Mouse (Mus musculus) forebrain, embryonic 12.5 days (tissue): ENCODE measurements around the gene Gm21992. TPM values are rescaled to one million over a fixed set of nuclear protein-coding genes. Genes with fewer than 3 reads are reported as not detected.
A peak's percentile ranks its signal among the peaks of the same experiment; 100 is the strongest.

Source experiments
- ATAC-seq: fragments of 200-750 bp; cut with Nextera tagmentation; 2 replicates; pipeline ENCODE4 v1.8.0; 2017; ENCODE audit warnings: moderate TSS enrichment; ENCODE audit not compliant: low FRiP score
- H3K27ac ChIP-seq: fragments of 300-500 bp; sonication (generic); 2 replicates; pipeline ENCODE4 v1.5.1; 2016; ENCODE audit warnings: mild to moderate bottlenecking
- H3K27me3 ChIP-seq: fragments of 300-500 bp; sonication (generic); 2 replicates; pipeline ENCODE4 v1.6.1; 2016; ENCODE audit warnings: mild to moderate bottlenecking
- H3K36me3 ChIP-seq: fragments of 300-500 bp; sonication (generic); replicated peaks from 2 replicates; pipeline ENCODE4 v1.6.1; 2016; ENCODE audit warnings: mild to moderate bottlenecking
- H3K4me1 ChIP-seq: fragments of 300-500 bp; sonication (generic); 2 replicates; pipeline ENCODE4 v1.6.1; 2016
- H3K4me2 ChIP-seq: fragments of 300-500 bp; sonication (generic); 2 replicates; pipeline ENCODE4 v1.6.1; 2016; ENCODE audit warnings: mild to moderate bottlenecking, moderate library complexity
- H3K4me3 ChIP-seq: fragments of 300-500 bp; sonication (generic); replicated peaks from 2 replicates; pipeline ENCODE4 v1.5.1; 2016; ENCODE audit warnings: mild to moderate bottlenecking
- H3K9ac ChIP-seq: fragments of 300-500 bp; sonication (generic); 2 replicates; pipeline ENCODE4 v1.6.1; 2016; ENCODE audit warnings: mild to moderate bottlenecking
- H3K9me3 ChIP-seq: fragments of 300-500 bp; sonication (generic); 2 replicates; pipeline ENCODE4 v1.6.1; 2016
- WGBS: fragments of 180-500 bp; shearing (Covaris S2); methylation state at CpG from one replicate; pipeline ENCODE4 v1.1.7; 2016; 5-methylcytosine and 5-hydroxymethylcytosine counted together
- polyA plus RNA-seq: library from polyadenylated mRNA; unstranded; fragments of >200 nt; fragmentation: Nextera tagmentation; extraction: Ambion mirVana; gene quantifications from 2 replicates; pipeline ENCODE4 v1.2.1, GENCODE M21; 2016

Gm21992 gene
- polyA plus RNA-seq: 39.0 and 42.9 TPM in 2 replicates

- WGBS: under 1% methylated on average over 83 of the region's 83 CpGs
- H3K4me2 ChIP-seq: peak within 1 kb of the TSS; percentile 90
- H3K27me3 ChIP-seq: no peaks in the 10 kb centered on the region
- H3K36me3 ChIP-seq: peaks cover 2% of the 10 kb centered on the region
- peak within 1 kb of the TSS; percentile 95 for H3K27ac ChIP-seq
- H3K4me1 ChIP-seq: peaks cover 26% of the 10 kb centered on the region
- peak within 1 kb of the TSS; percentile 70 for H3K9ac ChIP-seq
- peak; percentile 98 for ATAC-seq
- peak within 1 kb of the TSS; percentile 82 for H3K4me3 ChIP-seq
- peaks cover 2% of the 10 kb centered on the region; the same call in 1 of the 2 replicates for H3K9me3 ChIP-seq
These were observed at the start of gene Gm21992, which contains the start of gene Rbm14 for GRCm38 (mm10) chr19:4811063-4811908. Gene Gm21992 (minus strand): TSS chr19:4811612. Gene Rbm14 (minus strand): TSS chr19:4811634.

DNA sequence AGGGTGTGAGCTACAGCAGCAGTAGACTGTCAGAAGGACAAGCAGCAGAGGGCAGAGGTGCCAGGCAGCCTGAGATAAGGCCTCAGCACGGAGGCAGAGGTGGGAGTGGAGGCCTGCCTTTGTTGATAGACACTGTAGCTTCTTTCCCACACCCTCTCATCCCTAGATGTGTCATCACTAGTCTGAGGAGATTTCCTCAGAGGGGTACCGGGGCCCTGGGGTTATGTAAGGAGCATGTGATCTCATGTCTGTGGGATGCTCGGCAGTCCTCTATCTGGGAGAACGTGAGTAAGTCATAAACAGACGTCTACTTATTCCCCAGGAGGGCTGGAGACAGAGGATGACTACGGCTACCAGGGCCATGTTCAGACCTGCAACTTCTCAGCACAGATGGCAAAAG is 47.7 kb upstream of the Gm21992 start:
- Histone ChIP-seq H3K36me3 (no peaks in the 10 kb centered on the region; the same call in 1 of the 2 replicates), H3K9ac (no peak overlapping the region), H3K4me1 (peaks cover 15% of the 10 kb centered on the region), H3K9me3 (no peaks in the 10 kb centered on the region), H3K27ac (no peak overlapping the region), H3K4me3 (no peak overlapping the region), H3K27me3 (peaks cover 15% of the 10 kb centered on the region), H3K4me2 (no peak overlapping the region)
- 77% methylated on average over 6 of the region's 6 CpGs for WGBS
- no peak for ATAC-seq

- H3K9me3 ChIP-seq: no peaks in the 10 kb centered on the region
- H3K27me3 ChIP-seq: peaks cover 12% of the 10 kb centered on the region; the same call in 1 of the 2 replicates
- no peaks in the 10 kb centered on the region; the same call in 1 of the 2 replicates for H3K36me3 ChIP-seq
- peaks cover 15% of the 10 kb centered on the region for H3K4me1 ChIP-seq
- no peak overlapping the region for H3K4me3 ChIP-seq
- 48% methylated on average over 4 of the region's 4 CpGs for WGBS
- no peak overlapping the region for H3K9ac ChIP-seq
- no peak for ATAC-seq
- peak overlapping the region; percentile 99 for H3K4me2 ChIP-seq
- no peak overlapping the region for H3K27ac ChIP-seq
These were observed 44.5 kb upstream of the Gm21992 start for GRCm38 (mm10) chr19:4855951-4856350.

DNA sequence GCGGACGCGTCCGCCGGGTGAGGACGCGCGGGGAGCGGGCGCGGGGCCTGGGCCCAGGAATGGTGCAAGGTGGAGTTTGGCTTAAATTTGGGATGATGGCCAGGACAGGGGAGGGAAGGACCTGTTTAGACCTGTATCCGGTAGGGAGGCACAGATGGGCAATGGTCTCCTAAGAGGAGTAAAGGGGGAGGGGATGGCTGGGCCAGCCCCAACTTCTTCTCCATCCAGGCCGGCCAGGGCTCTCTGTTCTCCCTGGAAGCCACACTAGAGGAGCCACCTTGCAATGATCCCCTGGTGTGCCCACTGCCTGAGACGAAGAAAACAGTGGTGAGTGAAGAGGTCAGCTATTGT is 44.0 kb upstream of the Gm21992 start:
- H3K36me3 ChIP-seq: no peaks in the 10 kb centered on the region; the same call in 1 of the 2 replicates
- no peaks in the 10 kb centered on the region for H3K9me3 ChIP-seq
- WGBS: 1% methylated on average over 14 of the region's 14 CpGs
- H3K9ac ChIP-seq: peak overlapping the region; percentile 65
- H3K4me3 ChIP-seq: peak overlapping the region; percentile 59
- H3K4me1 ChIP-seq: peaks cover 15% of the 10 kb centered on the region
- ATAC-seq: no peak; the same call in 1 of the 2 replicates
- H3K4me2 ChIP-seq: peak overlapping the region; percentile 99
- peaks cover 12% of the 10 kb centered on the region; the same call in 1 of the 2 replicates for H3K27me3 ChIP-seq
- peak overlapping the region; percentile 51; the same call in 1 of the 2 replicates for H3K27ac ChIP-seq

DNA sequence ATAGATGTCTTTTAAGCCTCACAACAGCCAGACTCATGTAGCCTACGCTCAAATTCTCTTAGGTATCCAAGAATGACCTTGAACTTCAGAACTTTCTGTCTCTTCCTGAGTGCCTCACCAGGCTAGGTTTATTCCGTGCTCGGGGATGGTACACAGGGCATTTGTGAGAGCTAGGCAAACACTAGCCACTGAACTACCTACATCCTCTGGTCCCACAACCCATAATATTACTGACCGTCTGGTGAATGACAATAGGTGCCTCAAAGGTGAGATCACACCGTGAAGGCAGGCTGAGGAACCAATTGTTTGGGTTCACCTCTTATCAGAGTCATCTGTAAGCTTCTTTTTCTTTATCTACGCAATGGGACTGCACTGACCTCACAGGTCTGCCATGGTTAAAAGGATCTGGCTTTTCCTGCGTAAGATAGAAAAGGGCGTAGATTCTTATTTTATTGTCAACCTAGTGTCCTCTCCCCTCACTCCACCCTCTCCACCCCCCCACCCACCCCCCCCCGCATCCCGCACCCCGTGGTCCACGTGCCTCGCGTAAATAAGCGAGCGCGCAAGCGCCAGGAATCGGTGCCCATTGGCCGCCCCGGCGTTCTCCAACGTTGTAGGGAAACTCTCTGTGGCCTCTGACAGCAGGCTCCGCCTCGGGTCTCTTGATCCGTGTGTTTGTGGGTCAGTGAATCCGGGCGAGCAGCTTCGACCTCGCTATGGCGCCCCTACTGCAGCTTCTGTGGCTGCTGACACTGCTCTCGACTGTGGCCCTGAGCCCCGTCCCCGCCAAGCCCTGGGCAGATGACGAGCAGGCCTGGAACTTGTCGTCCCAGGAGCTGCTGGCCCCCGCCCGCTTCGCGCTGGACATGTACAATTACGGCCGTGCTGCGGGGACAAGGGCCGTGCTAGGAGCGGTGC is 43.4 kb upstream of the Gm21992 start, which contains the start of gene Ctsf:
TSS of gene Ctsf (plus strand) at position 579 of the 918 bp plus-strand sequence.
- Histone ChIP-seq H3K4me2 (peak within 1 kb of the TSS; percentile 99), H3K36me3 (no peaks in the 10 kb centered on the region), H3K4me1 (peaks cover 15% of the 10 kb centered on the region), H3K9ac (peak within 1 kb of the TSS; percentile 65), H3K9me3 (no peaks in the 10 kb centered on the region), H3K4me3 (peak within 1 kb of the TSS; percentile 59), H3K27ac (peak within 1 kb of the TSS; percentile 51; the same call in 1 of the 2 replicates), H3K27me3 (peaks cover 12% of the 10 kb centered on the region; the same call in 1 of the 2 replicates)
- 4% methylated on average over 45 of the region's 45 CpGs for whole genome bisulfite sequencing
- ATAC-seq: peak; percentile 89

GRCm38 (mm10) chr19:4850281-4850680 is 38.9 kb upstream of the Gm21992 start:
- Histone ChIP-seq H3K9me3 (no peaks in the 10 kb centered on the region), H3K27ac (no peak overlapping the region), H3K4me2 (no peak overlapping the region), H3K4me3 (no peak overlapping the region), H3K36me3 (no peaks in the 10 kb centered on the region), H3K27me3 (no peaks in the 10 kb centered on the region; the same call in 1 of the 2 replicates), H3K9ac (no peak overlapping the region), H3K4me1 (peaks cover 7% of the 10 kb centered on the region)
- ATAC-seq: no peak
- WGBS: 41% methylated on average over 5 of the region's 5 CpGs

GRCm38 (mm10) chr19:4849800-4850199 is 38.4 kb upstream of the Gm21992 start:
- no peaks in the 10 kb centered on the region; the same call in 1 of the 2 replicates for H3K27me3 ChIP-seq
- no peaks in the 10 kb centered on the region for H3K36me3 ChIP-seq
- H3K9me3 ChIP-seq: no peaks in the 10 kb centered on the region
- H3K27ac ChIP-seq: no peak overlapping the region
- H3K4me1 ChIP-seq: peaks cover 5% of the 10 kb centered on the region; the same call in 1 of the 2 replicates
- WGBS: 60% methylated on average over 4 of the region's 4 CpGs
- no peak overlapping the region for H3K4me3 ChIP-seq
- H3K4me2 ChIP-seq: no peak overlapping the region
- ATAC-seq: no peak
- H3K9ac ChIP-seq: no peak overlapping the region

DNA sequence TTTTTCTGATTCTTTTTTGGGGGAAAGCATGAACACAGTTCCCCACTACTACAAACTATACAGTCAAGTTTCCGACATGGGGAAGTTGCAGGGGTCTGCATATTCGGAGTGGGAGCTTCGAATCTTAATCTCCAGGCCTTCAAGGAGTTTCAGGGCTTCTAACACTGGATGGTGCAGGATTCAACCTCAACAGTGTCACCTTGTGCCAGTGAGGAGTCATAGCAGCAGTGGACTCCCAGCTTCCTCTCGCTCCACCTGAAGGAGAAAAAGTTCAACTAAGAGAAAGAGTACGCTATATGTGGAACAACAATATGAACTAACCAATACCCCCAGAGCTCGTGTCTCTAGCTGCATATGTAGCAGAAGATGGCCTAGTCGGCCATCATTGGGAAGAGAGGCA is 36.1 kb upstream of the Gm21992 start:
- Histone ChIP-seq H3K9me3 (no peaks in the 10 kb centered on the region), H3K4me2 (no peak overlapping the region), H3K36me3 (no peaks in the 10 kb centered on the region), H3K9ac (no peak overlapping the region), H3K4me3 (no peak overlapping the region), H3K4me1 (no peaks in the 10 kb centered on the region), H3K27ac (no peak overlapping the region), H3K27me3 (peaks cover 7% of the 10 kb centered on the region)
- 42% methylated on average over 7 of the region's 7 CpGs for WGBS
- ATAC-seq: no peak

GRCm38 (mm10) chr19:4845846-4846245 is 34.4 kb upstream of the Gm21992 start:
- H3K9ac ChIP-seq: no peak overlapping the region
- H3K4me1 ChIP-seq: no peaks in the 10 kb centered on the region
- H3K36me3 ChIP-seq: no peaks in the 10 kb centered on the region
- H3K9me3 ChIP-seq: no peaks in the 10 kb centered on the region
- 81% methylated on average over 2 of the region's 2 CpGs for WGBS
- H3K4me2 ChIP-seq: no peak overlapping the region
- peaks cover 23% of the 10 kb centered on the region for H3K27me3 ChIP-seq
- no peak overlapping the region for H3K4me3 ChIP-seq
- no peak for ATAC-seq
- H3K27ac ChIP-seq: no peak overlapping the region

DNA sequence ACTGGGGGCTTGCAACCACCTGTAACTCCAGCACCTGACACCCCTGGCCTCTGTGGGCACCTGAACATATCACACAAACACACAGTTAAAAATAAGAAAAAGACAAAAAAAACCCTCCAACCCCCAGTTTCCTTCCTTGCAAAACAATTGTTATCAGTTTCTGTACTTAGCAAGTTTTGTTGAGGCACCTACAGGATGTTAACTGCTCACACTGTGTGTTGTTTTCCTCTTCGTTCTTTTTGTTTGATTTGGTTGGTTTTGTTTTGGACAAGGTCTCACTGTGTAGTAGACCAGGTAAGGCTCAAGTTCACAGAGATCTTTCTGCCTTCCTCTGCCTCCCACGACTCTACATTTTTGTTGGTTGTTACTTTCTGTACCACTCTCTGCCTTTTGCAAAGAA is 31.2 kb upstream of the Gm21992 start:
- H3K4me3 ChIP-seq: no peak overlapping the region
- no peaks in the 10 kb centered on the region for H3K36me3 ChIP-seq
- H3K27ac ChIP-seq: no peak overlapping the region
- no peak overlapping the region for H3K4me2 ChIP-seq
- no peaks in the 10 kb centered on the region for H3K9me3 ChIP-seq
- H3K9ac ChIP-seq: no peak overlapping the region
- 70% methylated on average over 2 of the region's 2 CpGs for WGBS
- H3K27me3 ChIP-seq: peaks cover 36% of the 10 kb centered on the region
- ATAC-seq: no peak
- peaks cover 18% of the 10 kb centered on the region for H3K4me1 ChIP-seq

- Histone ChIP-seq H3K27me3 (peaks cover 36% of the 10 kb centered on the region), H3K4me2 (no peak overlapping the region), H3K27ac (no peak overlapping the region), H3K4me3 (no peak overlapping the region), H3K9ac (no peak overlapping the region), H3K36me3 (no peaks in the 10 kb centered on the region), H3K4me1 (peaks cover 18% of the 10 kb centered on the region), H3K9me3 (no peaks in the 10 kb centered on the region)
- ATAC-seq: no peak
- 87% methylated on average over 9 of the region's 9 CpGs for WGBS
These were observed 29.4 kb upstream of the Gm21992 start for GRCm38 (mm10) chr19:4840848-4841247.

- WGBS: under 1% methylated on average over 25 of the region's 25 CpGs
- no peaks in the 10 kb centered on the region for H3K9me3 ChIP-seq
- peaks cover 18% of the 10 kb centered on the region for H3K4me1 ChIP-seq
- no peaks in the 10 kb centered on the region for H3K36me3 ChIP-seq
- peak within 1 kb of the TSS; percentile 69 for H3K9ac ChIP-seq
- H3K27me3 ChIP-seq: peaks cover 36% of the 10 kb centered on the region
- H3K4me2 ChIP-seq: peak within 1 kb of the TSS; percentile 82
- peak; percentile 99 for ATAC-seq
- no peak within 1 kb of the TSS for H3K27ac ChIP-seq
- H3K4me3 ChIP-seq: peak within 1 kb of the TSS; percentile 60
These were observed 27.7 kb upstream of the Gm21992 start, which contains the start of the genes Ccs and Ccdc87 for GRCm38 (mm10) chr19:4839149-4839548. Gene Ccs (minus strand): TSS chr19:4839332. Gene Ccdc87 (plus strand): TSS chr19:4839366.
